29 mouse cellular contexts compared by ENCODE assay signal in the genomic region with DNA sequence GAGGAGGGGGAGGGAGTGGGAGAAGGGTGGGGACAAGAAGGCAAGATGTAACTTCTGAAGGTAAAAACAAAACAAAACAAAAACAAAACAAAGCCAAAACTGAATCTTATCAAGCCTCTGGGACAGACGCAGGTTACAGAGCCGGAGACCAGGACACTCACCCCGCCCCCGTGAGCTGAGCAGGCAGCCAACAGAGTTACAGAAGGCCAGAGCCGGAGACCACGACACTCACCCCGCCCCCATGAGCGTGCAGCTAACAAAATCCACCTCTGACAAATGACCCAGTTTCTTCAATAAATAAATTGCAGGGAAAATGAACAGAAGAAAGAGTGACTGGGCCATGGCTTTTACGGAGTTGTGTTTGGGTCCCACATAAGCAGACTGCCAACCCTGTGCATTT. TPM values are rescaled to one million over a fixed set of nuclear protein-coding genes. Genes with fewer than 3 reads are reported as not detected.
DNase-seq lines count a peak whose midpoint lies in the region; ATAC-seq and TF ChIP-seq lines count a peak whose summit lies in the region.
"Had no signal": no experiment of that assay in that cellular context is flagged by ENCODE, and none has a peak within 500 bp of the region (broad histone marks: within the 10 kb centered on the region; RNA-seq: fewer than 3 reads in every experiment).

No protein-coding gene starts in this region.

- H3K9me3 ChIP-seq in heart, embryonic 10.5 days: no peaks in the 10 kb centered on the region
- H3K9me3 ChIP-seq in heart, embryonic 15.5 days (replicated peaks): no peaks in the 10 kb centered on the region
- H3K9me3 ChIP-seq: liver, embryonic 15.5 days; stomach, embryonic 15.5 days had no signal

- WGBS in heart, embryonic 10.5 days: 13% methylated on average over 9 of the region's 9 CpGs
- WGBS in heart, embryonic 15.5 days: 19% methylated on average over 9 of the region's 9 CpGs
- 89% methylated on average over 9 of the region's 9 CpGs for WGBS in thymus, adult 2 months

- peak; percentile 55 for DNase-seq in adrenal gland, postnatal 10 days
- no peak for DNase-seq in adrenal gland, adult 18-20 months (ENCODE audit: low spot score in 2 of 2)
- no peak for DNase-seq in heart, embryonic 10.5 days (ENCODE audit: low spot score)
- no peak for DNase-seq in heart, postnatal 25 days (ENCODE audit: low spot score)
- no peak for DNase-seq in heart, postnatal 14 days
- peak; percentile 23 for DNase-seq in 416B (ENCODE audit: low read depth)
- no peak for DNase-seq in thymus, adult 2 months
- DNase-seq: cerebellum, adult 2 months; cerebellum, postnatal 25 days; gastrocnemius, adult 2 months; gastrocnemius, postnatal 36 days; kidney, adult 9 months; kidney, postnatal 10 days; layer of hippocampus, postnatal 36 days; left cerebral cortex, postnatal 4 days; lung, embryonic 14.5 days; lung, postnatal 14 days; midbrain, embryonic 14.5 days; right cerebral cortex, postnatal 25 days; thymus, postnatal 14 days had no signal

- no peak for ATAC-seq in heart, embryonic 15.5 days (replicated peaks; ENCODE audit: insufficient number of reproducible peaks, insufficient read depth, low FRiP score, low read depth)
- ATAC-seq: forebrain, embryonic 16.5 days; hindbrain, postnatal 0 days; intestine, postnatal 0 days had no signal

- peak overlapping the region; percentile 36 for H3K4me2 ChIP-seq in heart, embryonic 15.5 days
- H3K4me2 ChIP-seq: liver, embryonic 15.5 days; lung, embryonic 14.5 days; stomach, embryonic 15.5 days had no signal

- peaks cover 58% of the 10 kb centered on the region for H3K4me1 ChIP-seq in heart, embryonic 10.5 days
- peaks cover 25% of the 10 kb centered on the region for H3K4me1 ChIP-seq in heart, embryonic 15.5 days (replicated peaks)
- no peaks in the 10 kb centered on the region for H3K4me1 ChIP-seq in thymus, adult 2 months (replicated peaks; ENCODE audit: control insufficient read depth, insufficient read depth, low read length)

- no peak overlapping the region for H3K9ac ChIP-seq in heart, embryonic 15.5 days
- H3K9ac ChIP-seq: liver, embryonic 15.5 days; lung, embryonic 14.5 days; stomach, embryonic 15.5 days had no signal

- H3K4me3 ChIP-seq in heart, embryonic 10.5 days: peak overlapping the region; percentile 18; the same call in 1 of the 2 replicates
- no peak overlapping the region for H3K4me3 ChIP-seq in heart, embryonic 15.5 days
- H3K4me3 ChIP-seq in thymus, adult 2 months (ENCODE audit: control insufficient read depth, insufficient read depth, low read length): no peak overlapping the region
- H3K4me3 ChIP-seq: erythroblast, embryonic 14.5 days; gastrocnemius, adult 2 months; liver, embryonic 15.5 days; stomach, embryonic 15.5 days had no signal

- H3K36me3 ChIP-seq in heart, embryonic 10.5 days: 0 out of 2 replicates have a peak, but pooled peaks cover 2% of the 10 kb centered on the region
- H3K36me3 ChIP-seq in heart, embryonic 15.5 days: no peaks in the 10 kb centered on the region
- no peaks in the 10 kb centered on the region for H3K36me3 ChIP-seq in thymus, adult 2 months (ENCODE audit: control insufficient read depth, insufficient read depth, low read length)
- H3K36me3 ChIP-seq: stomach, embryonic 15.5 days had no signal

- intact Hi-C loops in heart, postnatal 25 days (cut with DNase I): no loop called here
- intact Hi-C loops in heart, postnatal 14 days (cut with DNase I): no loop called here

- no peaks in the 10 kb centered on the region for H3K27me3 ChIP-seq in heart, embryonic 10.5 days (ENCODE audit: insufficient read depth, poor library complexity, severe bottlenecking)
- H3K27me3 ChIP-seq in heart, embryonic 15.5 days: no peaks in the 10 kb centered on the region
- H3K27me3 ChIP-seq in thymus, adult 2 months (ENCODE audit: control insufficient read depth, insufficient read depth, low read length): no peaks in the 10 kb centered on the region
- H3K27me3 ChIP-seq: liver, embryonic 15.5 days; stomach, embryonic 15.5 days had no signal

- TF ChIP-seq CTCF in thymus, adult 2 months (IDR thresholded peaks at IDR 0.05; ENCODE audit: borderline replicate concordance, control insufficient read depth, extremely low read depth, insufficient read depth, low read length, poor library complexity): no peak

- no peak for TF ChIP-seq POLR2A in thymus, adult 2 months (IDR thresholded peaks at IDR 0.05; ENCODE audit: control insufficient read depth, extremely low read depth, insufficient read depth, low read length, poor library complexity)

- H3K27ac ChIP-seq in heart, embryonic 10.5 days: peak overlapping the region; percentile 29; the same call in 1 of the 2 replicates
- H3K27ac ChIP-seq in heart, embryonic 15.5 days: no peak overlapping the region
- H3K27ac ChIP-seq in thymus, adult 2 months (ENCODE audit: control insufficient read depth, insufficient read depth, low read length): no peak overlapping the region
- H3K27ac ChIP-seq: gastrocnemius, adult 2 months; hindbrain, postnatal 0 days; liver, embryonic 15.5 days; stomach, embryonic 15.5 days had no signal

RNA-seq across cellular contexts. Expression of gene Omp, which starts 6.1 kb away (rescaled TPM):
- total RNA-seq in adrenal gland, postnatal 10 days (2021): 1 to 10 TPM in 1 of 2 experiments, under 1 TPM in 1; 0.66 to 1.2 TPM
- 1 to 10 TPM in 1 of 2 experiments, not detected in 1; 4.4 TPM for total RNA-seq in adrenal gland, adult 18-20 months (2021)
- polyA plus RNA-seq in heart, embryonic 10.5 days (2016; fragmentation: Nextera tagmentation; extraction: Ambion mirVana): 0.33 TPM in 2 replicates
- total RNA-seq in heart, postnatal 25 days (2021): under 1 TPM in 1 of 2 experiments, not detected in 1; 0.11 TPM
- 0.08 and 0.27 TPM in 2 replicates for polyA plus RNA-seq in heart, embryonic 15.5 days (2015; fragmentation: Nextera tagmentation; extraction: Ambion mirVana)
- under 1 TPM; 0.22 TPM for total RNA-seq in heart, postnatal 14 days (2021)
- 1.8 TPM in 2 replicates for polyA plus RNA-seq in thymus, adult 2 months (2012; rRNA removed)
- total RNA-seq: monocyte, adult 5-6 weeks had no signal
- polyA plus RNA-seq: forebrain, embryonic 11.5 days had no signal

RNA-seq across cellular contexts. Expression of gene Myo7a, which starts 19.9 kb away (rescaled TPM):
- total RNA-seq in adrenal gland, postnatal 10 days (2021): 10 to 100 TPM; 48.9 to 87.1 TPM
- 100 to 1,000 TPM; 117 to 127 TPM for total RNA-seq in adrenal gland, adult 18-20 months (2021)
- polyA plus RNA-seq in heart, embryonic 10.5 days (2016; fragmentation: Nextera tagmentation; extraction: Ambion mirVana): 16.4 and 17.3 TPM in 2 replicates
- total RNA-seq in heart, postnatal 25 days (2021): 1 to 10 TPM; 4.2 to 5.4 TPM
- 5.1 and 7.5 TPM in 2 replicates for polyA plus RNA-seq in heart, embryonic 15.5 days (2015; fragmentation: Nextera tagmentation; extraction: Ambion mirVana)
- 1 to 10 TPM; 5.4 to 6.3 TPM for total RNA-seq in heart, postnatal 14 days (2021)
- 8.0 and 10.1 TPM in 2 replicates for polyA plus RNA-seq in thymus, adult 2 months (2012; rRNA removed)

RNA-seq across cellular contexts. Expression of gene Capn5, which starts 38.9 kb away (rescaled TPM):
- total RNA-seq in adrenal gland, postnatal 10 days (2021): 10 to 100 TPM in 1 of 2 experiments, 1 to 10 TPM in 1; 8.2 to 13.4 TPM
- 1 to 10 TPM; 4.2 to 4.6 TPM for total RNA-seq in adrenal gland, adult 18-20 months (2021)
- polyA plus RNA-seq in heart, embryonic 10.5 days (2016; fragmentation: Nextera tagmentation; extraction: Ambion mirVana): 9.4 and 11.0 TPM in 2 replicates
- total RNA-seq in heart, postnatal 25 days (2021): 1 to 10 TPM; 1.9 to 2.0 TPM
- 2.7 and 9.1 TPM in 2 replicates for polyA plus RNA-seq in heart, embryonic 15.5 days (2015; fragmentation: Nextera tagmentation; extraction: Ambion mirVana)
- 1 to 10 TPM; 2.7 to 3.9 TPM for total RNA-seq in heart, postnatal 14 days (2021)
- 21.4 and 25.3 TPM in 2 replicates for polyA plus RNA-seq in thymus, adult 2 months (2012; rRNA removed)

Comparison
In these comparisons a context has a peak if more than half of its experiments do, and no peak if none do; other contexts are left out.
1. DNase-seq: peak in adrenal gland, postnatal 10 days (single experiment) and 416B (single experiment); none in adrenal gland, adult 18-20 months (0 of 2), heart, embryonic 10.5 days (single experiment), heart, postnatal 25 days (single experiment), heart, postnatal 14 days (0 of 2) and thymus, adult 2 months (single experiment).
2. RNA of gene Myo7a, which starts 19.9 kb away (total RNA-seq): 117 to 127 TPM in adrenal gland, adult 18-20 months and 48.9 to 87.1 TPM in adrenal gland, postnatal 10 days; 5.4 to 6.3 TPM in heart, postnatal 14 days and 4.2 to 5.4 TPM in heart, postnatal 25 days; every median in the first group is over 4 times any median in the second.